Mouse (Mus musculus): ENCODE measurements around the gene Gm45194. TPM values are rescaled to one million over a fixed set of nuclear protein-coding genes. Genes with fewer than 3 reads are reported as not detected.

Gene Gm45194
- 0.38 and 0.39 TPM in 2 replicates for polyA plus RNA-seq (2016; fragmentation: Nextera tagmentation; extraction: Ambion mirVana)

- peaks cover 14% of the 10 kb centered on the region; the same call in 1 of the 2 replicates for H3K27me3 ChIP-seq (ENCODE audit: insufficient read depth, poor library complexity, severe bottlenecking)
- H3K4me3 ChIP-seq, result no peak within 1 kb of the TSS
- no peak within 1 kb of the TSS for H3K27ac ChIP-seq
- no peaks in the 10 kb centered on the region for H3K36me3 ChIP-seq
- 43% methylated on average over 2 of the region's 2 CpGs for WGBS
- H3K4me1 ChIP-seq (replicated peaks), result peaks cover 5% of the 10 kb centered on the region; the same call in 1 of the 2 replicates
- no peaks in the 10 kb centered on the region for H3K9me3 ChIP-seq
- DNase-seq (ENCODE audit: low spot score), result no peak
These were observed at the start of gene Gm45194 for GRCm38 (mm10) chrX:111891089-111891488. Gm45194 (plus strand) TSS chrX:111891389.

- DNase-seq (ENCODE audit: low spot score), result no peak
- Histone ChIP-seq H3K4me3 (no peak overlapping the region), H3K27ac (no peak overlapping the region), H3K9me3 (no peaks in the 10 kb centered on the region), H3K4me1 (replicated peaks) (no peaks in the 10 kb centered on the region), H3K27me3 (ENCODE audit: insufficient read depth, poor library complexity, severe bottlenecking) (no peaks in the 10 kb centered on the region), H3K36me3 (no peaks in the 10 kb centered on the region)
- 69% methylated on average over 3 of the region's 3 CpGs for WGBS
These were observed 35.3 kb upstream of the Gm45194 start for GRCm38 (mm10) chrX:111855878-111856277.

DNA sequence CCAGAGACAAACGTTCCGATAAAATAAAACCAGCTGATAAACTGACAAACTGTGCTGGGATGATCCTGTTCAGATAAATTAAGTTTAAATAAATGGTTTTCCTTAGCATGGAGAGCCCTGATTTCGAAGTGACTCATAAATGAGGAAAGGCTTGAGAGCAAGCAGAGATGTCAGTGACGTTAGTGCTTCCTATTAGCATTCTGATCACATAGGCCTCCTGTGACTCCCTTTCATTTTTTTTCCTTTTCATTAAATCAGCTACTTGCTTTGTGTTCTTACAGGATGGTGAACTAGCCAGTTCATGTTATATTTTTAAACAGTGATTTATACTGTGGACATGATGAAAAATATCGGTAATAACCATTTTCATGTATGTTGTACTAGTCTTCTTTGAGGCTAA, 9.9 kb upstream of the Gm45194 start:
- Histone ChIP-seq H3K36me3 (no peaks in the 10 kb centered on the region), H3K4me1 (replicated peaks) (no peaks in the 10 kb centered on the region), H3K27me3 (ENCODE audit: insufficient read depth, poor library complexity, severe bottlenecking) (no peaks in the 10 kb centered on the region), H3K4me3 (no peak overlapping the region), H3K9me3 (no peaks in the 10 kb centered on the region), H3K27ac (no peak overlapping the region)
- WGBS, result 82% methylated on average over 5 of the region's 5 CpGs
- DNase-seq (ENCODE audit: low spot score), result no peak

- WGBS, result 20% methylated on average over 71 of the region's 71 CpGs
- peak; percentile 31 for DNase-seq (ENCODE audit: low spot score)
- Histone ChIP-seq H3K9me3 (no peaks in the 10 kb centered on the region), H3K4me1 (replicated peaks) (peaks cover 5% of the 10 kb centered on the region; the same call in 1 of the 2 replicates), H3K27ac (peak overlapping the region; percentile 45; the same call in 1 of the 2 replicates), H3K27me3 (ENCODE audit: insufficient read depth, poor library complexity, severe bottlenecking) (peaks cover 14% of the 10 kb centered on the region; the same call in 1 of the 2 replicates), H3K36me3 (no peaks in the 10 kb centered on the region), H3K4me3 (peak overlapping the region; percentile 52)
These were observed 3.3 kb downstream of the Gm45194 start for GRCm38 (mm10) chrX:111894321-111895050.

DNA sequence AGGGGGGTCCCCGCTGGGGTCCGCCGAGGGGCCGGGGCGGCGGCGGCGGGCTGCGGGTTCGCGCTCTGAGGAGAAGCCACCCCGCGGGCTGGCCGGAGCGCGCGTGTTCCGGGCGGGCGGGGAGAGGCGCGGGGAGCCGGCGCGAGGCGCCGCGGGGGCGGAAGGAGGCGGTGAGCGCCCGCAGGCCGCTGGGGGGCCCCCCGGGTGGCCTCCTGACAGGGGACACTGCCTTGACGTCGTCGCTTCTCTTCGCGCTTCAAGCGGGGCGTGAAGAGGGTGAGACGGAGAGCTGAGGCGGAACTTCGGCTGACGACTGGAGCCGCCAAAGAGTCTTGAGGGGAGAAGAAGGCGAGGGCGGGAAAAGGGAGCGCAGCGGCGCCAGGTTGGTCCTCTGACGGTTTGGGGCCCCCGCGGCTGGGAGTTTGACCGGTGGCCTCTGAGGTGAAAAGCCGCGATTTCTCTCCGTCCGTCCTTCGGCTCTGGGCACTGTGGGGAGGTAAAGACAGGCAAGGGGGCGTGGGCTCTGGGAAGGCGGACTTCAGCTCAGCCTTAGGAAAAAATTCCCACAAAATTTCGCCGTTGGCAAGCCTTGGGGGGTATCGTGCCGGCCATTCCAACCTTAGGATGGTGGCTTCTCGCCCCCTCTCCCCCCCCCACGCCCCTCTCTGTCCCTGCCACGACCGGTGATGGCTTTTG, 4.0 kb downstream of the Gm45194 start:
- Histone ChIP-seq H3K27me3 (ENCODE audit: insufficient read depth, poor library complexity, severe bottlenecking) (peaks cover 14% of the 10 kb centered on the region; the same call in 1 of the 2 replicates), H3K4me3 (peak overlapping the region; percentile 52), H3K4me1 (replicated peaks) (peaks cover 5% of the 10 kb centered on the region; the same call in 1 of the 2 replicates), H3K36me3 (no peaks in the 10 kb centered on the region), H3K9me3 (no peaks in the 10 kb centered on the region), H3K27ac (peak overlapping the region; percentile 45; the same call in 1 of the 2 replicates)
- WGBS, result 26% methylated on average over 65 of the region's 70 CpGs
- peak; percentile 25 for DNase-seq (ENCODE audit: low spot score)

- no peak for DNase-seq (ENCODE audit: low spot score)
- H3K27ac ChIP-seq, result no peak overlapping the region
These were observed 26.2 kb downstream of the Gm45194 start for GRCm38 (mm10) chrX:111917422-111917821.

DNA sequence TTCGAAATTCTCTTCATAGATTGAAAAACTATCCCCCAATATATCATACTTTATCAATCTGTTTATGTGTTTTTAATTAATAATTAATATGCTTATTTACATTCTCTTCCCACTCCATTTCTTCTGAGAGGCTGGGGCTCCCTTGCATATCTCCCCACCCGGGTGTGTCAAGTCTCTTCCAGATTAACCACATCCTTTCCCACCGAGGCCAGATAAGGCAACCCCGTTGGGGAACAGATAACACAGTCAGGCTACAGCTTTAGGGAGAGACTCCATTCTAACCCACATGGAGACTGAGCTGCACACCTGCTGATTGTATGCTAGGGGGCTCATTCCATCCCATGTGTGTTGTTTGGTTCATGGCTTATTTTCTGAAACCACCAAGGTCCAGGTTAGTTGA, 69.7 kb downstream of the Gm45194 start:
- Histone ChIP-seq H3K27ac (no peak overlapping the region), H3K9me3 (no peaks in the 10 kb centered on the region), H3K4me3 (no peak overlapping the region), H3K4me1 (replicated peaks) (no peaks in the 10 kb centered on the region), H3K27me3 (ENCODE audit: insufficient read depth, poor library complexity, severe bottlenecking) (no peaks in the 10 kb centered on the region), H3K36me3 (no peaks in the 10 kb centered on the region)
- no peak for DNase-seq (ENCODE audit: low spot score)
- 83% methylated on average over 4 of the region's 4 CpGs for WGBS

More at GRCm38 (mm10) chrX:111917422-111917821, 26.2 kb downstream of the Gm45194 start:
- Histone ChIP-seq H3K4me3 (no peak overlapping the region), H3K4me1 (replicated peaks) (no peaks in the 10 kb centered on the region), H3K27me3 (ENCODE audit: insufficient read depth, poor library complexity, severe bottlenecking) (no peaks in the 10 kb centered on the region), H3K36me3 (no peaks in the 10 kb centered on the region), H3K9me3 (no peaks in the 10 kb centered on the region)

DNA sequence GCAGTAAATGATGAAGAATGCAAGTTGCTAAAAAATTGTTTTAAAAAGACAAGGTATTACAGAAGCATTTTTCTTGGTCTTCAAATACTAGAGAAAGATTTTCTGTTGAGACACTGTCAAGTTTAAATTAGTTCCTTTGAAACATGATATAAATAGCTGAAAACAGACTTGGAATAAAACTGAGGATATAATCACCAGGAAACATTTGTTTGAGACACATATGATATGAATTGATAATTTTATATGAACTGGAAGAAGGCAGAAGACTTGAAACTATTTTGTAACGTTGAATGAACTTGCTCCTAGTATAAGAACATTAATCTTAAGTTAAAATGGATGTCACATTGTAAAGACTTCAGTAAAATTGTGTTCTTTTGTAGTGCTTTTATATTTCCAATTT, 108.5 kb downstream of the Gm45194 start:
- DNase-seq (ENCODE audit: low spot score), result no peak
- WGBS, result 49% methylated on average over 1 of the region's 1 CpGs
- Histone ChIP-seq H3K4me1 (replicated peaks) (no peaks in the 10 kb centered on the region), H3K27ac (no peak overlapping the region), H3K27me3 (ENCODE audit: insufficient read depth, poor library complexity, severe bottlenecking) (no peaks in the 10 kb centered on the region), H3K4me3 (no peak overlapping the region), H3K9me3 (no peaks in the 10 kb centered on the region), H3K36me3 (no peaks in the 10 kb centered on the region)

GRCm38 (mm10) chrX:112010707-112011106, 119.5 kb downstream of the Gm45194 start, which contains the start of gene Tex16:
Tex16 (plus strand) TSS chrX:112011007.
- no peak for DNase-seq (ENCODE audit: low spot score)
- Histone ChIP-seq H3K4me1 (replicated peaks) (no peaks in the 10 kb centered on the region), H3K27me3 (ENCODE audit: insufficient read depth, poor library complexity, severe bottlenecking) (no peaks in the 10 kb centered on the region), H3K36me3 (no peaks in the 10 kb centered on the region), H3K27ac (no peak within 1 kb of the TSS), H3K4me3 (no peak within 1 kb of the TSS), H3K9me3 (no peaks in the 10 kb centered on the region)

DNA sequence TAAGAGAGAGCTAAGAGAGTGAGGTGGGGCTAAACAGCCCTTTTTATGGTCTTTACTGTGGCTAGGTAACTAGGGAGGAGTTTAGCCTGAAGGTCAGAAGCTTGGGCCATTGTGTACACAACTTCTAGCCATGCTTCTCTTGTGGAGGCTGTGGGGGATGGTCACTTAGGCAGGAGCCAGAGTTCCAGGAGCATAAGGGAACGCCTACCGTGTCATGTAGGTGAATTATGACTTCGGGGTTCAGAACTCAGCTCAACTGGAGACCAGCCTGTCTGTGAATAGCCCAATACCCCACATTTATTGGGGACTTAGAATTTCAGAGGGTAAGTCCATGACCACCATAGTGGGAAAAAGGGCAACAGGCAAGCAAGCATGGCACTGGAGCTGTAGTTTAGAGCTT, 347.6 kb downstream of the Gm45194 start, which contains the start of gene 4933403O08Rik:
TSS of gene 4933403O08Rik (plus strand) at position 301 of the 400 bp plus-strand sequence.
- WGBS, result 83% methylated on average over 3 of the region's 3 CpGs
- no peak for DNase-seq (ENCODE audit: low spot score)
- Histone ChIP-seq H3K9me3 (no peaks in the 10 kb centered on the region), H3K36me3 (no peaks in the 10 kb centered on the region), H3K4me3 (no peak within 1 kb of the TSS), H3K27me3 (ENCODE audit: insufficient read depth, poor library complexity, severe bottlenecking) (no peaks in the 10 kb centered on the region), H3K27ac (no peak within 1 kb of the TSS), H3K4me1 (replicated peaks) (no peaks in the 10 kb centered on the region)

GRCm38 (mm10) chrX:112242916-112243315, 351.7 kb downstream of the Gm45194 start:
- no peak overlapping the region for H3K27ac ChIP-seq
- H3K4me3 ChIP-seq, result no peak overlapping the region
- DNase-seq (ENCODE audit: low spot score), result no peak
- H3K4me1 ChIP-seq (replicated peaks), result no peaks in the 10 kb centered on the region
- H3K9me3 ChIP-seq, result no peaks in the 10 kb centered on the region
- no peaks in the 10 kb centered on the region for H3K27me3 ChIP-seq (ENCODE audit: insufficient read depth, poor library complexity, severe bottlenecking)
- WGBS, result 95% methylated on average over 1 of the region's 1 CpGs
- H3K36me3 ChIP-seq, result no peaks in the 10 kb centered on the region

DNA sequence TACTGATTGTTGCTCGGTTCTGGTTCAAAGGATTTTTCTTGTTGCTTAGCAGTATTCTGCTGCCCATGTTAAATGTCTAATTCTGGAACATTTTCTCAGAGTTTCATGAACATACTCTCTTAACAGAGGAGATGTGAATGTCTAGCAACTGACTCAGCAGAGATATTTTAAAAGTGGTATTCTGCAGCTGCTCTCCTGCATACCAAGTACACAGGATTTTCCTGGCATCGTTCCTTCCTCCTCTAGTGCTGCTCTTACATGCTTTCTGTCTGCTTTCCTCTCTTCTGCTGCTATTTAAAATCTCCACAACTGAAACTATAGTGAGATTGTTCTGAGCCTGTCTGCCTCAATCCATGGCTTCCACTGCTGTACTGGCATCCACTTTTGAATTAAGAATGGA, 364.3 kb downstream of the Gm45194 start:
- no peak for DNase-seq (ENCODE audit: low spot score)
- H3K4me1 ChIP-seq (replicated peaks), result no peaks in the 10 kb centered on the region
- no peak overlapping the region for H3K4me3 ChIP-seq
- H3K27ac ChIP-seq, result no peak overlapping the region
- H3K36me3 ChIP-seq, result no peaks in the 10 kb centered on the region
- no peaks in the 10 kb centered on the region for H3K9me3 ChIP-seq
- 92% methylated on average over 2 of the region's 2 CpGs for WGBS
- no peaks in the 10 kb centered on the region for H3K27me3 ChIP-seq (ENCODE audit: insufficient read depth, poor library complexity, severe bottlenecking)

DNA sequence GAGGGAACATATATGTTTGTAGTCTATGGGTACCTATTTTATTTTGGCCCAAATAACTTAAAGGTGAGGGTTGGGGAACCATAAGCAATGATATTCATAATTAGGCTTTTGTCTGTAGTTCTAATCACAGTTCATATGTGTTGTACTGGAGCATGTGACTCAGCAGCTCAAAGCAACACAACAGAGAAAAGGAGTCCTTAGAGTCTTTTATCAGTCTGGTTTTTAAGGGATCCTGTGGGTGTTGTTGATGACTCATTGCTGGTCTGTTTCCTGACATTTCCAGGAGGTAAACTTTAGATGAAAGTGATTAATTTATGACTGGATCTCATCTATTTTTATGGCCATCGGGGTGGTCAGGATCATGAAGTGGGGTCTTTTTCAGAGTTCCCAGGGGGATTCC, 382.4 kb downstream of the Gm45194 start:
- Histone ChIP-seq H3K4me3 (no peak overlapping the region), H3K36me3 (no peaks in the 10 kb centered on the region), H3K27ac (no peak overlapping the region), H3K27me3 (ENCODE audit: insufficient read depth, poor library complexity, severe bottlenecking) (no peaks in the 10 kb centered on the region), H3K4me1 (replicated peaks) (no peaks in the 10 kb centered on the region), H3K9me3 (no peaks in the 10 kb centered on the region)
- no peak for DNase-seq (ENCODE audit: low spot score)
- WGBS, result 83% methylated on average over 1 of the region's 1 CpGs
